Mouse (Mus musculus) MEL (cell line): ENCODE measurements around the gene Hpcal1. TPM values are rescaled to one million over a fixed set of nuclear protein-coding genes. Genes with fewer than 3 reads are reported as not detected.

Experiments used
- DNase-seq: peaks from one replicate; pipeline ENCODE4 v3.0.0; 2011; ENCODE audit warnings: low read depth, low spot score
- H3K27ac ChIP-seq: 2 replicates; pipeline ENCODE4 v1.5.1; 2012; ENCODE audit warnings: low read depth, mild to moderate bottlenecking, control low read depth, low read length, moderate library complexity; ENCODE audit not compliant: control insufficient read depth
- H3K27me3 ChIP-seq, 2 experiments: fragments of 150-350 bp in 1 of 2; sonication (generic) in 1 of 2; 2 replicates each; pipeline ENCODE4 v1.6.1; 2012; ENCODE audit warnings: low read length in 2 of 2, mild to moderate bottlenecking in 2 of 2, improper control_type of control experiment in 1 of 2, moderate library complexity in 1 of 2; ENCODE audit not compliant: insufficient read depth in 2 of 2, control insufficient read depth in 1 of 2
- H3K36me3 ChIP-seq, 2 experiments: 2 replicates each; pipeline ENCODE4 v1.6.1; 2012 to 2014; ENCODE audit warnings: low read length in 2 of 2, improper control_type of control experiment in 1 of 2, inconsistent platforms in 1 of 2, mild to moderate bottlenecking in 1 of 2; ENCODE audit not compliant: insufficient read depth in 2 of 2, control insufficient read depth in 1 of 2
- H3K4me1 ChIP-seq, 2 experiments: fragments of 150-350 bp in 1 of 2; sonication (generic) in 1 of 2; 2 replicates each; pipeline ENCODE4 v1.6.1; 2012; ENCODE audit warnings: low read length in 2 of 2, improper control_type of control experiment in 1 of 2, mild to moderate bottlenecking in 1 of 2; ENCODE audit not compliant: insufficient read depth in 2 of 2, control insufficient read depth in 1 of 2
- H3K4me3 ChIP-seq, 2 experiments: fragments of 150-350 bp in 1 of 2; sonication (generic) in 1 of 2; 2 replicates each; pipeline ENCODE4 v1.5.1; 2012; ENCODE audit warnings: low read depth in 2 of 2, low read length in 2 of 2, mild to moderate bottlenecking in 2 of 2, moderate library complexity in 2 of 2, control low read depth in 1 of 2, improper control_type of control experiment in 1 of 2; ENCODE audit not compliant: control insufficient read depth in 1 of 2, insufficient read depth in 1 of 2
- H3K79me2 ChIP-seq: 2 replicates; pipeline ENCODE4 v1.6.1; 2012; ENCODE audit warnings: mild to moderate bottlenecking, low read length, moderate library complexity; ENCODE audit not compliant: control insufficient read depth, poor library complexity, insufficient read depth
- H3K9ac ChIP-seq: 2 replicates; pipeline ENCODE4 v1.6.1; 2012; ENCODE audit warnings: low read depth, mild to moderate bottlenecking, control low read depth, low read length, moderate library complexity; ENCODE audit not compliant: control insufficient read depth, poor library complexity, severe bottlenecking
- H3K9me3 ChIP-seq: fragments of 150-350 bp; sonication (generic); replicated peaks from 2 replicates; pipeline ENCODE4 v1.6.1; 2012; ENCODE audit warnings: mild to moderate bottlenecking, low read length, improper control_type of control experiment, moderate library complexity; ENCODE audit not compliant: insufficient read depth
- ETS1 ChIP-seq: IDR thresholded peaks from 2 replicates; pipeline ENCODE4 v1.6.1; 2012; ENCODE audit warnings: low read depth, mild to moderate bottlenecking, inconsistent platforms, low read length, improper control_type of control experiment, moderate library complexity
- GABPA ChIP-seq: IDR thresholded peaks from 2 replicates; pipeline ENCODE4 v1.6.1; 2012; ENCODE audit warnings: low read depth, mild to moderate bottlenecking, inconsistent platforms, low read length, improper control_type of control experiment, moderate library complexity
- GATA1 ChIP-seq: IDR thresholded peaks from 2 replicates; pipeline ENCODE4 v1.6.1; 2011; ENCODE audit warnings: low read depth, low read length, improper control_type of control experiment
- HCFC1 ChIP-seq: IDR thresholded peaks from 2 replicates; pipeline ENCODE4 v1.6.1; 2012; ENCODE audit warnings: low read depth, mild to moderate bottlenecking, inconsistent platforms, low read length, improper control_type of control experiment, moderate library complexity
- JUND ChIP-seq: IDR thresholded peaks from 2 replicates; pipeline ENCODE4 v1.6.1; 2011; ENCODE audit warnings: low read depth, mild to moderate bottlenecking, improper control_type of control experiment, low read length
- KAT2A ChIP-seq: conservative IDR thresholded peaks from 2 replicates; pipeline ENCODE4 v1.6.1; 2012; ENCODE audit warnings: low read depth, low read length, improper control_type of control experiment, inconsistent platforms
- MAX ChIP-seq: IDR thresholded peaks from 2 replicates; pipeline ENCODE4 v1.6.1; 2011; ENCODE audit warnings: low read length, improper control_type of control experiment
- MAZ ChIP-seq: IDR thresholded peaks from 2 replicates; pipeline ENCODE4 v1.6.1; 2012; ENCODE audit warnings: low read depth, mild to moderate bottlenecking, inconsistent platforms, low read length, improper control_type of control experiment
- MEF2A ChIP-seq: IDR thresholded peaks from 2 replicates; pipeline ENCODE4 v1.6.1; 2014; ENCODE audit warnings: low read depth, mild to moderate bottlenecking, inconsistent platforms, low read length, improper control_type of control experiment; ENCODE audit not compliant: poor library complexity, insufficient replicate concordance, severe bottlenecking; ENCODE audit errors: extremely low read depth
- MYB ChIP-seq: IDR thresholded peaks from 2 replicates; pipeline ENCODE4 v1.6.1; 2011; ENCODE audit warnings: mild to moderate bottlenecking, low read depth, low read length, improper control_type of control experiment
- MYC ChIP-seq: IDR thresholded peaks from 2 replicates; pipeline ENCODE4 v1.6.1; 2011; ENCODE audit warnings: low read depth, mild to moderate bottlenecking, low read length, improper control_type of control experiment, moderate library complexity
- NELFE ChIP-seq: IDR thresholded peaks from 2 replicates; pipeline ENCODE4 v1.6.1; 2011; ENCODE audit warnings: low read depth, low read length, improper control_type of control experiment
- NRF1 ChIP-seq: IDR thresholded peaks from 2 replicates; pipeline ENCODE4 v1.6.1; 2014; ENCODE audit warnings: low read depth, mild to moderate bottlenecking, inconsistent platforms, low read length, improper control_type of control experiment, moderate library complexity; ENCODE audit not compliant: poor library complexity, insufficient read depth, severe bottlenecking
- POLR2A ChIP-seq, 2 experiments: IDR thresholded peaks; 2 replicates each; pipeline ENCODE4 v1.6.1; 2011 to 2012; ENCODE audit warnings: low read length in 2 of 2, mild to moderate bottlenecking in 2 of 2, control low read depth in 1 of 2, improper control_type of control experiment in 1 of 2, low read depth in 1 of 2, moderate library complexity in 1 of 2; ENCODE audit not compliant: control insufficient read depth in 1 of 2, insufficient read depth in 1 of 2, poor library complexity in 1 of 2
- POLR2AphosphoS2 ChIP-seq: IDR thresholded peaks from 2 replicates; pipeline ENCODE4 v1.6.1; 2011; ENCODE audit warnings: low read length, improper control_type of control experiment
- SIN3A ChIP-seq: IDR thresholded peaks from 2 replicates; pipeline ENCODE4 v1.6.1; 2012; ENCODE audit warnings: low read length, improper control_type of control experiment, inconsistent platforms
- TAL1 ChIP-seq: IDR thresholded peaks from 2 replicates; pipeline ENCODE4 v1.6.1; 2012; ENCODE audit warnings: mild to moderate bottlenecking, inconsistent platforms, low read length, moderate library complexity, mixed read lengths
- USF1 ChIP-seq: IDR thresholded peaks from 2 replicates; pipeline ENCODE4 v1.6.1; 2014; ENCODE audit warnings: low read depth, mild to moderate bottlenecking, inconsistent platforms, low read length, improper control_type of control experiment, moderate library complexity
- USF2 ChIP-seq, 2 experiments: IDR thresholded peaks; 2 replicates each; pipeline ENCODE4 v1.6.1; 2011 to 2012; ENCODE audit warnings: improper control_type of control experiment in 2 of 2, low read length in 2 of 2, borderline replicate concordance in 1 of 2, inconsistent platforms in 1 of 2, low read depth in 1 of 2, mild to moderate bottlenecking in 1 of 2; ENCODE audit not compliant: insufficient read depth in 1 of 2
- ZC3H11A ChIP-seq: IDR thresholded peaks from 2 replicates; pipeline ENCODE4 v1.6.1; 2012; ENCODE audit warnings: low read depth, mild to moderate bottlenecking, inconsistent platforms, low read length, improper control_type of control experiment
- ZKSCAN1 ChIP-seq: IDR thresholded peaks from 2 replicates; pipeline ENCODE4 v1.6.1; 2012; ENCODE audit warnings: low read depth, mild to moderate bottlenecking, inconsistent platforms, low read length, improper control_type of control experiment, moderate library complexity
- polyA plus RNA-seq, 2 experiments: library from polyadenylated mRNA; stranded (reverse) in 1 of 2; unstranded in 1 of 2; fragments of >175 nt in 1 of 2; fragments of >200 nt in 1 of 2; gene quantifications; 2 replicates each; pipeline versions ENCODE4 v1.2.1 to v1.2.4; 2012; ENCODE audit warnings: low replicate concordance in 2 of 2, low read depth in 1 of 2; ENCODE audit not compliant: insufficient read length in 2 of 2, insufficient read depth in 1 of 2, missing spikeins in 1 of 2
- total RNA-seq: library from RNA; depleted of rRNA; stranded (reverse); fragments of 300-350 nt; gene quantifications from 2 replicates; pipeline ENCODE4 v1.2.3, GENCODE M21; 2012; rRNA removed

Hpcal1 gene
- total RNA-seq: 8.8 and 9.1 TPM in 2 replicates
- 10 to 100 TPM in 1 of 2 experiments, not detected in 1; 23.0 TPM for polyA plus RNA-seq

DNA sequence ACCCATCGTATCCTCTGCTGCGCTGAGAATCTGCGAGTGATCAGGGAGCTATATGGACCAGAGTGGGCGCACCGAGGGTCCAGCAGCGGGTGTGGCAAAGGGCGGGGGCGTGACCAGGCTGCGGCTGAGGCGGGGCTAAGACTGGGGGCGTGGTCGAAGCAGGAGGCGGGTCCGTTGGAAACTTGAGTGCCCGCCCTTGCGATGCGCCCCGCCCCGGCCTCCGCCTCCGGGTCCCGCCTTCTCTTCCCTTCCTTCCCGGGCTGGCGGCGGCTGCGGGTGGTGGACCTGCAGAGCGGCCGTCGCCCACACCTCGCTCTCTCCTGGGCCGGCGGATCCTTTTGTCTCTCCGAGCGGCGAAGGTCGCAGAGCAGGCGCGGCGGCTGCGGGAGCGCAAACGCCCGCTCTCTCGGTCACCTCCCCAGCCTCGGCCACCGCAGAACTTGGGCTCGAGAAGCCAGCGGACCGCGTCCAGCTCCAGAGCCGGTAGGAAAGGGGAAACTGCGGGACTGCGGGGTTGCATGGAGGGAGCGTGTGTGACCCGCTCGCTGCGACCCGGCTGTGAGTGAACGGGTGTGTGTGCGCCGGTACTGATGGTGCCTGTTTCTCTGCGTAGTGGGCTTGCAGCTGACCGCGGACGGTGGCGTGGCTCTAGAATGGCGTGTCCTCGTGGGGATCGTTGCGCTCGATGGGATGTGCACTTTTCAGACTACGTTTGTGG, at the start of gene Hpcal1:
TSS of gene Hpcal1 (plus strand) at position 293 of the 718 bp plus-strand sequence.
- Histone ChIP-seq H3K27me3 (no peaks in the 10 kb centered on the region), H3K27ac (no peak within 1 kb of the TSS), H3K4me1 (0 out of 4 replicates have a peak, but pooled peaks cover 0 to 6% of the 10 kb centered on the region in 2 experiments), H3K79me2 (peaks cover 3% of the 10 kb centered on the region)
- DNase-seq: peak; percentile 91
- TF ChIP-seq JUND (no peak), POLR2A (IDR thresholded peaks at IDR 0.05; ENCODE audit: control insufficient read depth in 1 of 2, insufficient read depth in 1 of 2, low read depth in 1 of 2, low read length in 2 of 2, poor library complexity in 1 of 2) (peak; percentile 60 to 74; a peak in 3 of 4 replicates), SIN3A (0 out of 2 replicates have a peak, but pooled peaks have one; percentile 50), POLR2AphosphoS2 (0 out of 2 replicates have a peak, but pooled peaks have one; percentile 42), USF1 (0 out of 2 replicates have a peak, but pooled peaks have one; percentile 10), MAZ (peak; percentile 20; the same call in 1 of the 2 replicates), NRF1 (no peak), NELFE (peak; percentile 60)
- TF ChIP-seq, all 39 proteins: peak for 6
- Histone ChIP-seq H3K9ac (peak within 1 kb of the TSS; percentile 78), H3K4me3 (peak within 1 kb of the TSS; percentile 77 to 100), H3K36me3 (no peaks in the 10 kb centered on the region), H3K9me3 (no peaks in the 10 kb centered on the region)

DNA sequence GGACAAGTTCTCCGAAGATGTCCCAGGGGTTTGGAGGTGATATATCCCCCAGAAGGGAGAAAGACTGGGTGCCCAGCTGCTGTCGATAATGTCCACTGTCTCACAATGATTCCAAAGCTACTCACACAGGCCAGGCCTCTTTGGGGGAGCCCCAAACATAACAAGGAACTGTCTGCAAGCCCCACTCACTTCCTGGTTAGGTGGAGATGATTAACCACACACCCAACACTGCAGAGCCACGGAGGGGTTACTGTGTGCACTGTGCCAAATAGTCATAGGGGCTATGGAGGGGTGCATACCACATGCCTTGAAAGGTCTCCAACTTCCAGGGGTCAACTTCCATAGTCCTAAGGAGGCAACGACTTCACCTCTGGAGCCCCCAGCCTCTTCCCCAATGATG, 49.4 kb upstream of the Hpcal1 start:
- H3K4me1 ChIP-seq: no peaks in the 10 kb centered on the region
- H3K27ac ChIP-seq: no peak overlapping the region
- H3K4me3 ChIP-seq: no peak overlapping the region
- no peak for DNase-seq
- H3K79me2 ChIP-seq: no peaks in the 10 kb centered on the region
- no peaks in the 10 kb centered on the region for H3K9me3 ChIP-seq
- no peak overlapping the region for H3K9ac ChIP-seq
- H3K27me3 ChIP-seq: no peaks in the 10 kb centered on the region
- no peaks in the 10 kb centered on the region for H3K36me3 ChIP-seq
- no peak for TF ChIP-seq GATA1
- TF ChIP-seq MYB: no peak
- TF ChIP-seq GABPA: no peak
- no peak for TF ChIP-seq MYC
- TF ChIP-seq NRF1: no peak
- TF ChIP-seq ZC3H11A: no peak
- no peak for TF ChIP-seq ZKSCAN1
- no peak for TF ChIP-seq NELFE
- no peak for TF ChIP-seq MEF2A
- TF ChIP-seq MAZ: no peak
- no peak for TF ChIP-seq HCFC1
- TF ChIP-seq ETS1: no peak
- TF ChIP-seq TAL1: no peak
- no peak for TF ChIP-seq USF2 (IDR thresholded peaks at IDR 0.05; ENCODE audit: borderline replicate concordance in 1 of 2, insufficient read depth in 1 of 2, low read depth in 1 of 2, low read length in 2 of 2)
- no peak for TF ChIP-seq POLR2AphosphoS2
- no peak for TF ChIP-seq KAT2A
- no peak for TF ChIP-seq MAX
